Mouse (Mus musculus) forebrain, embryonic 10.5 days (tissue): ENCODE measurements around the gene Mgat4b. TPM values are rescaled to one million over a fixed set of nuclear protein-coding genes. Genes with fewer than 3 reads are reported as not detected.

Source experiments
- DNase-seq: peaks from one replicate; pipeline ENCODE4 v3.0.0-alpha.2; 2017; ENCODE audit warnings: low spot score; ENCODE audit errors: extremely low spot score
- H3K27ac ChIP-seq: fragments of 300-500 bp; sonication (generic); 2 replicates; pipeline ENCODE4 v1.5.1; 2016; ENCODE audit warnings: mild to moderate bottlenecking
- H3K27me3 ChIP-seq: fragments of 300-500 bp; sonication (generic); 2 replicates; pipeline ENCODE4 v1.6.1; 2016; ENCODE audit warnings: mild to moderate bottlenecking; ENCODE audit not compliant: poor library complexity, severe bottlenecking
- H3K36me3 ChIP-seq: fragments of 300-500 bp; sonication (generic); replicated peaks from 2 replicates; pipeline ENCODE4 v1.6.1; 2016; ENCODE audit warnings: mild to moderate bottlenecking, moderate library complexity
- H3K4me1 ChIP-seq: fragments of 300-500 bp; sonication (generic); 2 replicates; pipeline ENCODE4 v1.6.1; 2016
- H3K4me3 ChIP-seq: fragments of 300-500 bp; sonication (generic); 2 replicates; pipeline ENCODE4 v1.5.1; 2016; ENCODE audit warnings: mild to moderate bottlenecking, moderate library complexity
- H3K9me3 ChIP-seq: fragments of 300-500 bp; sonication (generic); 2 replicates; pipeline ENCODE4 v1.6.1; 2016; ENCODE audit warnings: mild to moderate bottlenecking, moderate library complexity
- WGBS: fragments of 180-500 bp; shearing (Covaris S2); methylation state at CpG from one replicate; pipeline ENCODE4 v1.1.7; 2016; 5-methylcytosine and 5-hydroxymethylcytosine counted together
- polyA plus RNA-seq: library from polyadenylated mRNA; unstranded; fragments of >200 nt; fragmentation: Nextera tagmentation; extraction: Ambion mirVana; gene quantifications from 2 replicates; pipeline ENCODE4 v1.2.1, GENCODE M21; 2016

The Mgat4b gene
- polyA plus RNA-seq, 1 experiment from 2014 or later: 10.8 TPM

GRCm38 (mm10) chr11:50252684-50253265, 42.1 kb downstream of the Mgat4b start:
- peaks cover 18% of the 10 kb centered on the region for H3K4me1 ChIP-seq
- peak overlapping the region; percentile 76 for H3K27ac ChIP-seq
- H3K27me3 ChIP-seq: no peaks in the 10 kb centered on the region
- H3K9me3 ChIP-seq: no peaks in the 10 kb centered on the region
- H3K4me3 ChIP-seq: no peak overlapping the region
- peaks cover 25% of the 10 kb centered on the region for H3K36me3 ChIP-seq
- DNase-seq: no peak
- 80% methylated on average over 11 of the region's 11 CpGs for WGBS

DNA sequence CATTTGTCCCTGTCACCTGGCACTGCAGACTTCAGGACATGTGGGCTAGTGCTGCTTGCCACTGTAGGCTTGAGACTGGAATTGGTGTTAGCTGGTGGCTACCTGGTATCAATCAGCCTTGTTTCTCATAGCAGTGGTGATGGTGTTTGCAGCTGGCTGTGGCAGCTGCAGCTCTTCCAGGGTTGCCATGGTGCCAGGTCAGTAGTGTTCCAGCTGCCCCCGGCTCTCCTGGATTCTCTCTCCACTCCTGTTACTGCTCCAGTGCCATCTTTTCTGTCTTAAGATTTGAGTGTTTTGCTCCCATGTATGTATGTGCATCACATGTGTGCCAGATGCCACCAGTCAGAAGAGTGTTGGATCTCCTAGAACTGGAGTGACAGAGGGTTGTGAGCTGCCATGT, 42.7 kb downstream of the Mgat4b start:
- Histone ChIP-seq H3K36me3 (peaks cover 31% of the 10 kb centered on the region), H3K27ac (no peak overlapping the region), H3K9me3 (no peaks in the 10 kb centered on the region), H3K4me1 (peaks cover 18% of the 10 kb centered on the region), H3K4me3 (no peak overlapping the region), H3K27me3 (no peaks in the 10 kb centered on the region)
- 84% methylated on average over 1 of the region's 1 CpGs for WGBS
- DNase-seq: no peak

DNA sequence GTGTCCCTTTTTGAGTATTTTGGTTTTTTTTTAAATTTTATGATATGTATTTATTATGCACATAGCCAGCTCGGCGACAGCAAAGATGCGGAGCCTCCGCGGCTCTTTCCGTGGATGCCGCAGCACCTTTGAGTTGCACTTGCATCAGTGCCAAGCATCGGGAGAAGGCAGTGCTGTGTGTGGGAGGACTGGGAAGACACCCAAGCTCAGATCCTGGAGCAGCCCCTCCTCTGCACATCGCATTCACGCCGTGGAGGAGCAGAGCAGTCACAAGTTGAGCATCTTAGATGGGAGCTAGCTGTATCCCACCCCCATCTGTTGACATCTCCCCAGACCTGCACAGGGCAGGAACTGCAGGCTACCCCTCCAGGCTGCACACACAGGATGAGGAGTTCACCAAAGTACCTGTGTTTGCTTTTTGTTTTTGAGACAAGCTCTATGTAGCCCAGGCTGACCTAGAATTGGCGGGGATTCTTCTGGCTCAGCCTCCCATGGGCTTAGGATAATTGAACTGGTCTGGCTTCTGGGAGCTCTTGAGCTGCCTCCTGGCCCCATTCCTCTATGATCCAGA, 43.4 kb downstream of the Mgat4b start:
- H3K4me1 ChIP-seq: peaks cover 18% of the 10 kb centered on the region

GRCm38 (mm10) chr11:50256615-50257014, 45.9 kb downstream of the Mgat4b start:
- no peaks in the 10 kb centered on the region for H3K27me3 ChIP-seq
- H3K4me3 ChIP-seq: no peak overlapping the region
- H3K27ac ChIP-seq: no peak overlapping the region
- peaks cover 18% of the 10 kb centered on the region for H3K4me1 ChIP-seq
- peaks cover 63% of the 10 kb centered on the region for H3K36me3 ChIP-seq
- DNase-seq: no peak
- 93% methylated on average over 7 of the region's 7 CpGs for WGBS
- no peaks in the 10 kb centered on the region for H3K9me3 ChIP-seq

More for the DNA sequence above, 43.4 kb downstream of the Mgat4b start:
- H3K9me3 ChIP-seq: no peaks in the 10 kb centered on the region
- DNase-seq: no peak
- WGBS: 89% methylated on average over 12 of the region's 12 CpGs
- H3K27me3 ChIP-seq: no peaks in the 10 kb centered on the region
- H3K27ac ChIP-seq: no peak overlapping the region
- H3K36me3 ChIP-seq: peaks cover 38% of the 10 kb centered on the region
- H3K4me3 ChIP-seq: no peak overlapping the region

DNA sequence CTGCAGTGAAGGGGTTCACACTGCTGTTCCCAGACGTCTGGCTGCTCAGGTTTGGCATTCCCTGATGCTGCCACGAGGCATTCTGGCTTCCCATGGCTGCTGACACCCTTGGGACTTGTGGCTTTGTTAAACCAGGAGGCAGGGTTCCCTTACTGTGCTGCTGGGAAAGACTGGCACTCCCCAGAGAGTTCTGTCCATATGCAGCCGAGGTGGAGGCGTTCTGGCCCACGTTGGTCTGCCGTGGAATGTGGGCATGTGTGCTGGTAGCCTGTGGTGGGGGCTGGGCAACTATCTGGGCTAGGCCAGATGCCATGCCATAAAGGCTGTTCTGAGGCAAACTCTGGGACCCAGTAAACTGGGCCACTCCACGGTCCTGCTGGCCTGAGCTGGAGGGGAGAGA, 47.6 kb downstream of the Mgat4b start:
- 91% methylated on average over 7 of the region's 7 CpGs for WGBS
- Histone ChIP-seq H3K4me1 (peaks cover 2% of the 10 kb centered on the region; the same call in 1 of the 2 replicates), H3K4me3 (no peak overlapping the region), H3K27ac (no peak overlapping the region), H3K27me3 (no peaks in the 10 kb centered on the region), H3K9me3 (no peaks in the 10 kb centered on the region), H3K36me3 (peaks cover 80% of the 10 kb centered on the region)
- DNase-seq: no peak

DNA sequence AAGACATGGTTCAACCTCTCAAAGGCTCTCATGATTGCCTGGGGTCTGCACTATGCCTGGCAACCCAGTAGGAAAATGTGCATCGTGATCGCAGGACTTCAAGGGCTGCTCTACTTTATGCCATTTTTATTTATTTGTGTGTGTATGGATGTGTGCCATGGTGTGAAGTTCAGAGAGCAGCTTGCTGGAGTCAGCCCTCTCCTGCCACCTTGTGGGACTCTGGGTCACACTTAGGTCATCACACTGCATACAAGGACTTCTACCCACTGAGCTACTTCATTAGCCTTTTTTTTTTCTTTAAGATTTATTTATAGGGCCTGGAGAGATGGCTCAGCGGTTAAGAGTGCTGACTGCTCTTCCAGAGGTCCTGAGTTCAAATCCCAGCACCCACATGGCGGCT, 51.3 kb downstream of the Mgat4b start:
- no peak for DNase-seq
- 96% methylated on average over 4 of the region's 4 CpGs for WGBS
- peaks cover 99% of the 10 kb centered on the region for H3K36me3 ChIP-seq

GRCm38 (mm10) chr11:50263198-50263597, 52.5 kb downstream of the Mgat4b start:
- WGBS: 95% methylated on average over 3 of the region's 3 CpGs
- DNase-seq: no peak
- Histone ChIP-seq H3K27ac (no peak overlapping the region), H3K9me3 (no peaks in the 10 kb centered on the region), H3K36me3 (peaks cover 99% of the 10 kb centered on the region), H3K27me3 (no peaks in the 10 kb centered on the region), H3K4me3 (no peak overlapping the region), H3K4me1 (no peaks in the 10 kb centered on the region)

More for the DNA sequence above, 51.3 kb downstream of the Mgat4b start:
- Histone ChIP-seq H3K4me1 (no peaks in the 10 kb centered on the region), H3K9me3 (no peaks in the 10 kb centered on the region), H3K27ac (no peak overlapping the region), H3K4me3 (no peak overlapping the region), H3K27me3 (no peaks in the 10 kb centered on the region)

GRCm38 (mm10) chr11:50265931-50266330, 55.2 kb downstream of the Mgat4b start:
- Histone ChIP-seq H3K4me1 (no peaks in the 10 kb centered on the region), H3K27me3 (no peaks in the 10 kb centered on the region), H3K27ac (no peak overlapping the region), H3K9me3 (no peaks in the 10 kb centered on the region), H3K4me3 (no peak overlapping the region), H3K36me3 (peaks cover 78% of the 10 kb centered on the region)
- DNase-seq: no peak
- 92% methylated on average over 8 of the region's 8 CpGs for WGBS

DNA sequence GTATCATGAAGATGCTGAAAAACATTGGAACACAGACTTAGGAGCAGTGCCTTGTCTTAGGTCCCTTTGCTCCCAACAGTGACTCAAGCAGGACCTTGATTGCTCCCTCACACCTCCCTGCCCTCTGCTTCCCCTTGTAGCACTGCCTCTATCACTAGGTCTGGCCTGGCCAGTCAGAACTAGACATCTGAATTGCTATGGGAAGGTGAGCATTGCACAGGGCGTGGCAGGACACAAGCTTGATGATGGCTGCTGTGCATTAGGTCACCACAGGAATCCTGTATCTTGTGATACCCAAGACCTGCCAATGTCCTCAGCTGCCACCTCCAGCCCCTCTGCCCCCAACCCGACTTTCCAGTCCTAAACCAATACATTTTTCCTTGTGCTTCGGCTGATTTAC, 56.3 kb downstream of the Mgat4b start:
- H3K27me3 ChIP-seq: no peaks in the 10 kb centered on the region
- no peak overlapping the region for H3K4me3 ChIP-seq
- H3K27ac ChIP-seq: no peak overlapping the region
- H3K4me1 ChIP-seq: 0 out of 2 replicates have a peak, but pooled peaks cover 3% of the 10 kb centered on the region
- no peak for DNase-seq
- 94% methylated on average over 3 of the region's 3 CpGs for WGBS
- no peaks in the 10 kb centered on the region for H3K9me3 ChIP-seq
- peaks cover 76% of the 10 kb centered on the region for H3K36me3 ChIP-seq

DNA sequence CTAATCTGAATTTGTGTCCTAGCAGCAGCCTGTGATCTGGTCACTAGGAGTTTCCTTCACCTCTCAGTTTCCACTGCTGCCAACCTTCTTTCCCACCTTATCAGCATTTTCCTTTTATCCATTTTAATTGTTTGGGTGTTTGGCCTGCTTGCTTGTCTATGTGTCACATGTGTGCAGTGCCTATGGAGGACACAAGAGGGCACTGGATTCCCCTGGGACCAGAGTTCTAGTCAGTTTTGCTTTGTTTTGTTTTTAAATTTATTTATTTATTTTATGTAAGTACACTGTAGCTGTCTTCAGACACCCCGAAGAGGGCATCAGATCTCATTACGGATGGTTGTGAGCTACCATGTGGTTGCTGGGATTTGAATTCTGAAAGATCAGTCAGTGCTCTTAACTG, 58.5 kb downstream of the Mgat4b start:
- Histone ChIP-seq H3K27ac (no peak overlapping the region), H3K27me3 (no peaks in the 10 kb centered on the region), H3K4me3 (no peak overlapping the region), H3K4me1 (0 out of 2 replicates have a peak, but pooled peaks cover 3% of the 10 kb centered on the region), H3K36me3 (peaks cover 57% of the 10 kb centered on the region), H3K9me3 (no peaks in the 10 kb centered on the region)
- no peak for DNase-seq
- WGBS: 87% methylated on average over 2 of the region's 2 CpGs

DNA sequence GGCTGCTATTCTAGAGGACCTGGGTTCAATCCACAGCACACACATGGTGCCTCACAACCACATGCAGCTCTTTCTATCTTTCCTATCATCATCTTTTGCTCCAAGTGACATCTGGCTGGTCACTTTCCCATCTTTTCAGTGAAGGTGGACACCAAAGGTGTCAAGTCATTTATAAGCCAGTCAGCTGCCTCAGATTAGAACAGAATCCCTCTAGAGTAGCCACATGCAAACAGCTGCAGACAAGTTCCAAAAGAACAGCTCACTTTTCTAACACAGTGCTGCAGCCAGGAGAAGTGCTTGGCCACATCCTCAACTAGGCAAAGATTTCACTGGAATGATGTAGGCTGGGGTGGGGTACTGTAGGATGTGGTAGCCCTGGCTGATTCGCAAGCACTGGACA, 59.2 kb downstream of the Mgat4b start:
- no peaks in the 10 kb centered on the region for H3K27me3 ChIP-seq
- WGBS: 100% methylated on average over 1 of the region's 1 CpGs
- H3K36me3 ChIP-seq: peaks cover 55% of the 10 kb centered on the region
- H3K27ac ChIP-seq: no peak overlapping the region
- no peak overlapping the region for H3K4me3 ChIP-seq
- H3K9me3 ChIP-seq: no peaks in the 10 kb centered on the region
- DNase-seq: no peak
- 0 out of 2 replicates have a peak, but pooled peaks cover 3% of the 10 kb centered on the region for H3K4me1 ChIP-seq

DNA sequence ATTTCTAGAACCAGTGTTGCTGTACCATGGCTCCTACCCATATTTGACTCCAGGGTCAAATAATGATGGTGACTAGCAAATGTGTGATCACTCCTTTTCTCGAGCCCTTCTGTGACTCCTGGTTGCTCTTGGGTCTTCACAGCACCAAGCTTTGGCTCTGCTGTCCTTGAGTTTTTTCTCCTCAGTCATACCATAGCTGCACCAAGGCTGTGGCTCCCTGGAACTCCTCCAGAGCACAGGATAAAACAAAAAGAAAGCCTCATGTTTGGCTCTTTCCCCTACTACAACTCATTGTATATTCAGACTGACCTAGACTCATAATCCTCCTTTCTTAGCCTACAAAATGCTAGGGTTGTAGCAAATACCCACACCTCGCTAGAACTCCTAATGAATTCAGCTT, 62.1 kb downstream of the Mgat4b start:
- Histone ChIP-seq H3K27me3 (no peaks in the 10 kb centered on the region), H3K36me3 (peaks cover 39% of the 10 kb centered on the region), H3K4me1 (0 out of 2 replicates have a peak, but pooled peaks cover 3% of the 10 kb centered on the region), H3K27ac (no peak overlapping the region), H3K9me3 (no peaks in the 10 kb centered on the region), H3K4me3 (no peak overlapping the region)
- 89% methylated on average over 2 of the region's 2 CpGs for WGBS
- no peak for DNase-seq

GRCm38 (mm10) chr11:50275077-50275476, 64.4 kb downstream of the Mgat4b start:
- H3K9me3 ChIP-seq: no peaks in the 10 kb centered on the region
- 93% methylated on average over 2 of the region's 2 CpGs for WGBS

More at GRCm38 (mm10) chr11:50275077-50275476, 64.4 kb downstream of the Mgat4b start:
- no peak overlapping the region for H3K4me3 ChIP-seq
- 0 out of 2 replicates have a peak, but pooled peaks cover 3% of the 10 kb centered on the region for H3K4me1 ChIP-seq
- H3K27ac ChIP-seq: no peak overlapping the region
- H3K36me3 ChIP-seq: peaks cover 45% of the 10 kb centered on the region
- no peaks in the 10 kb centered on the region for H3K27me3 ChIP-seq
- no peak for DNase-seq
